Mouse (Mus musculus) hindbrain, embryonic 11.5 days (tissue): ENCODE results near the gene Hyal5. TPM values are rescaled to one million over a fixed set of nuclear protein-coding genes. Genes with fewer than 3 reads are reported as not detected.

ENCODE experiments used
- ATAC-seq: fragments of 200-750 bp; cut with Nextera tagmentation; 2 replicates; pipeline ENCODE4 v1.8.0; 2017; ENCODE audit warnings: mild to moderate bottlenecking, moderate TSS enrichment, moderate library complexity; ENCODE audit not compliant: low FRiP score
- DNase-seq: peaks from one replicate; pipeline ENCODE4 v3.0.0-alpha.2; 2015; ENCODE audit warnings: low spot score
- H3K27ac ChIP-seq: fragments of 300-500 bp; sonication (generic); 2 replicates; pipeline ENCODE4 v1.5.1; 2014; ENCODE audit warnings: mild to moderate bottlenecking, low read depth, low read length
- H3K27me3 ChIP-seq: fragments of 300-500 bp; sonication (generic); 2 replicates; pipeline ENCODE4 v1.6.1; 2014; ENCODE audit warnings: mild to moderate bottlenecking, low read length, moderate library complexity, mixed read lengths; ENCODE audit not compliant: control insufficient read depth, insufficient read depth
- H3K36me3 ChIP-seq: fragments of 300-500 bp; sonication (generic); 2 replicates; pipeline ENCODE4 v1.6.1; 2014; ENCODE audit warnings: mild to moderate bottlenecking, low read length, moderate library complexity, mixed read lengths; ENCODE audit not compliant: control insufficient read depth, insufficient read depth
- H3K4me1 ChIP-seq: fragments of 300-500 bp; sonication (generic); replicated peaks from 2 replicates; pipeline ENCODE4 v1.6.1; 2014; ENCODE audit warnings: low read length, mixed read lengths; ENCODE audit not compliant: control insufficient read depth, insufficient read depth
- H3K4me2 ChIP-seq: fragments of 300-500 bp; sonication (generic); replicated peaks from 2 replicates; pipeline ENCODE4 v1.6.1; 2014; ENCODE audit warnings: mild to moderate bottlenecking, low read depth, low read length
- H3K4me3 ChIP-seq: fragments of 300-500 bp; sonication (generic); 2 replicates; pipeline ENCODE4 v1.5.1; 2014; ENCODE audit warnings: low read depth, low read length
- H3K9ac ChIP-seq: fragments of 300-500 bp; sonication (generic); 2 replicates; pipeline ENCODE4 v1.6.1; 2014; ENCODE audit warnings: low read depth, low read length
- H3K9me3 ChIP-seq: fragments of 300-500 bp; sonication (generic); 2 replicates; pipeline ENCODE4 v1.6.1; 2016; ENCODE audit warnings: low read length; ENCODE audit not compliant: control insufficient read depth
- WGBS: fragments of 180-500 bp; shearing (Covaris S2); extraction: QIAGEN DNeasy Blood & Tissue Kit; methylation state at CpG from one replicate; pipeline ENCODE4 v1.1.7; 2014; 5-methylcytosine and 5-hydroxymethylcytosine counted together
- polyA plus RNA-seq: library from polyadenylated mRNA; unstranded; fragments of >200 nt; fragmentation: Nextera tagmentation; extraction: Ambion mirVana; gene quantifications from 2 replicates; pipeline ENCODE4 v1.2.1, GENCODE M21; 2014

Gene Hyal5
- not detected in 2 replicates for polyA plus RNA-seq

- Histone ChIP-seq H3K4me1 (no peaks in the 10 kb centered on the region), H3K4me3 (no peak within 1 kb of the TSS), H3K9ac (no peak within 1 kb of the TSS), H3K9me3 (no peaks in the 10 kb centered on the region), H3K4me2 (no peak within 1 kb of the TSS), H3K36me3 (no peaks in the 10 kb centered on the region), H3K27ac (no peak within 1 kb of the TSS), H3K27me3 (no peaks in the 10 kb centered on the region)
- ATAC-seq (no peak), DNase-seq (no peak)
Measured at GRCm38 (mm10) chr6:24857697-24858096, at the start of gene Hyal5. Gene Hyal5, plus strand, starts transcription at chr6:24857997.

- no peak overlapping the region for H3K4me3 ChIP-seq
- H3K9ac ChIP-seq = no peak overlapping the region
- ATAC-seq = no peak
- no peaks in the 10 kb centered on the region for H3K9me3 ChIP-seq
- H3K36me3 ChIP-seq = no peaks in the 10 kb centered on the region
- no peaks in the 10 kb centered on the region for H3K27me3 ChIP-seq
- 55% methylated on average over 2 of the region's 2 CpGs for WGBS
- no peaks in the 10 kb centered on the region for H3K4me1 ChIP-seq
- peak; percentile 1 for DNase-seq
- no peak overlapping the region for H3K27ac ChIP-seq
- H3K4me2 ChIP-seq = no peak overlapping the region
Measured at GRCm38 (mm10) chr6:24822070-24822469, 35.7 kb upstream of the Hyal5 start.

DNA sequence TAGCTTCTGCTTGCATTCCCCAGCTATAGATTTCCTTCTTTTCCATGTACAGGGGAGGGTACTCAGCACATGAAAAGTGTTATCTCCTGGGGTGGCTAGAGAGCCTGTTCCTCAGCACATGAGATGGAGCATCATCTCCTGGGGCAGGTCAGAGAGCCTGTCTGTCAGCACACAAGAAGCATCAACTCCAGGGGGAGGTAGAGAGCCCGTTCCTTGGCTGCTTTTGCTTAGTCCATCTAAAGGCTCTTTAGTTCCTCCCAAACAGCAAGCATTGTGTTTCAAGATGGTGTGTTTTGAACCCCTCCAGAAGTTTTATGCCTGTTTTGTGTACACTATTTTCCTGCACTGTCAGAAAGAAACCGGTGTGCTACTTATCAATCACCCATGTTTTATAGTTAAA lies 2.5 kb downstream of the Hyal5 start:
- Histone ChIP-seq H3K27me3 (no peaks in the 10 kb centered on the region), H3K36me3 (no peaks in the 10 kb centered on the region), H3K4me1 (no peaks in the 10 kb centered on the region), H3K4me3 (no peak overlapping the region), H3K9me3 (no peaks in the 10 kb centered on the region), H3K4me2 (no peak overlapping the region), H3K9ac (no peak overlapping the region), H3K27ac (no peak overlapping the region)
- ATAC-seq = no peak
- WGBS = 42% methylated on average over 2 of the region's 2 CpGs
- peak; percentile 5 for DNase-seq

DNA sequence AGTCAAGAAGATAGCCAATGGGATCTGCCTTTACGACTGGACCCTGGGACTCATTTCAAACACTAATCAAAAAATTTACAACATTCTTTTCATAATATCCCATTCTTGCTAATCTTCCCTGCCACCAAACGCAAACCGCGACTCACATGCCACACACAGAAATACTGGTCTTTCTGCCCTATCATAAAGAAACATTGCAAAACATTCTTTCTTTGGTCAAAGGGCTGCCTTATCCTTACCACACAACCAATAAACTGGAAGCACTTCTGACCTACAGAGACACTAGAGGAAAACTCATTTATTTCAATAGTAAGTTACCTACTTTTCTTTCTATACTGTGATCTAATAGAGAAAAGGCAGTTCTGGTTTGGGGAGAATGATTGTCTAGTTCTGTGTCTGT lies 5.9 kb downstream of the Hyal5 start:
- no peak overlapping the region for H3K4me2 ChIP-seq
- DNase-seq = no peak
- H3K27me3 ChIP-seq = no peaks in the 10 kb centered on the region
- H3K9ac ChIP-seq = no peak overlapping the region
- no peaks in the 10 kb centered on the region for H3K36me3 ChIP-seq
- no peaks in the 10 kb centered on the region for H3K9me3 ChIP-seq
- no peak overlapping the region for H3K4me3 ChIP-seq
- ATAC-seq = no peak
- no peak overlapping the region for H3K27ac ChIP-seq
- 96% methylated on average over 4 of the region's 4 CpGs for WGBS
- no peaks in the 10 kb centered on the region for H3K4me1 ChIP-seq

DNA sequence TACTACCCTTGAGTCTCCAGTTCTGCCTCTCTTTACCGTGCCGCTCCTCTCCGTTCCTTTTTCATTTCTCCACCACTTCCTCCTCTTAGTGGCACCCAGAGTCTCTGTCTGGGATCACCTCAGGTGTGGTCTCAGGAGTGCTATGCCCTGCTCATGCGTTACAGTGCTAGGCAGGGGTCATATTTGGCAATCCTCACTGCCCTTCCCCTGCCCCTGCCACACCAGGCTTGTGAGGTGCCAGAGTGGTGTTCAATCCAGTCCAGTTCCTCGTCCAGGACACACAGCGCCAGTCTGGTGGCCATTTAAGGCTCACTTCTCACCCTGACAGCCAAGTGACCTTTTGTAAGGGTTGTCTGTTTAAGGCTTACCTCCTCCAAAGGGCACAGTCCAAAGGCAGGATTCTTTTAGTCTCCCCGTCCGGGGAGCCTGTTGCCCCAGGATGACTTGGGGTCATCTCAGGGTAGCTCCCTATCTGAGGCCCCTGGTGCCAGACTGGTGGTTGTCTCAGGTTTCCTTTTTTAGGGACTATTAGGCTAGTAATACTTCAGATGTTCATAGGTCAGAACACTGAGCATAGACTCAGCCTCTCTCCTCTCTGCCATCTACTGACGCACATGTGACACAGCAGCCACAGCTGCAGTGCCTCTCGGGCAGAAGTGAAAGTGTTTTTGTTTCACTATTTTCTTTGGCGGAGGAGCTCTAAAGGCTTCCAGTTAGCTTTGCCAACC lies 36.5 kb downstream of the Hyal5 start:
- no peaks in the 10 kb centered on the region for H3K9me3 ChIP-seq
- 75% methylated on average over 11 of the region's 11 CpGs for WGBS
- no peak overlapping the region for H3K4me2 ChIP-seq
- H3K4me1 ChIP-seq = no peaks in the 10 kb centered on the region
- no peak overlapping the region for H3K9ac ChIP-seq
- peak; percentile 15 for DNase-seq
- no peak overlapping the region for H3K27ac ChIP-seq
- ATAC-seq = peak; percentile 79
- no peak overlapping the region for H3K4me3 ChIP-seq
- no peaks in the 10 kb centered on the region for H3K27me3 ChIP-seq
- no peaks in the 10 kb centered on the region for H3K36me3 ChIP-seq

DNA sequence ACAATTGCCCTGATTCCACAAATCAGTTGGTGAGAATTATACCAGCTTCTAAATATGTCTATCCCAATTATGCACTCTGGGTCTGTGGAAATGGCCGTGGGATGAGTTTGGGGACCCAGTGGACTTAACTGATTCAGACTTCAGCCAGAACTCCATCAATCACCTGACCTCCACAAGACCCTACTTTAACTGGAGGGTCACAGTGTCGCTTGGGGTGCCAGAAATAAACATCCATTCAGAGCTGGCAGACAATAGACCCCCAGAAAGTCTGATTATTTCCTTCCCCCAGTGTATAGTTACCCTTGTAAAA lies 37.0 kb downstream of the Hyal5 start:
- Histone ChIP-seq H3K9me3 (no peaks in the 10 kb centered on the region), H3K4me2 (no peak overlapping the region), H3K4me1 (no peaks in the 10 kb centered on the region), H3K9ac (no peak overlapping the region), H3K4me3 (no peak overlapping the region), H3K27ac (no peak overlapping the region), H3K27me3 (no peaks in the 10 kb centered on the region), H3K36me3 (no peaks in the 10 kb centered on the region)
- ATAC-seq (peak; percentile 6; the same call in 1 of the 2 replicates), DNase-seq (no peak)
- WGBS = 29% methylated on average over 2 of the region's 2 CpGs

- Histone ChIP-seq H3K36me3 (no peaks in the 10 kb centered on the region), H3K4me2 (no peak overlapping the region), H3K9ac (no peak overlapping the region), H3K27ac (no peak overlapping the region), H3K4me3 (no peak overlapping the region), H3K27me3 (no peaks in the 10 kb centered on the region), H3K4me1 (no peaks in the 10 kb centered on the region), H3K9me3 (no peaks in the 10 kb centered on the region)
- DNase-seq = no peak
- WGBS = 81% methylated on average over 3 of the region's 3 CpGs
- no peak for ATAC-seq
Measured at GRCm38 (mm10) chr6:24905101-24905500, 47.3 kb downstream of the Hyal5 start.

GRCm38 (mm10) chr6:24907824-24908223 lies 50.0 kb downstream of the Hyal5 start:
- Histone ChIP-seq H3K27me3 (no peaks in the 10 kb centered on the region), H3K9me3 (no peaks in the 10 kb centered on the region), H3K4me2 (no peak overlapping the region), H3K27ac (no peak overlapping the region), H3K4me1 (no peaks in the 10 kb centered on the region), H3K36me3 (no peaks in the 10 kb centered on the region), H3K9ac (no peak overlapping the region), H3K4me3 (no peak overlapping the region)
- no peak for DNase-seq
- 89% methylated on average over 2 of the region's 2 CpGs for WGBS
- ATAC-seq = no peak

GRCm38 (mm10) chr6:24910016-24910727 lies 52.4 kb downstream of the Hyal5 start:
- no peaks in the 10 kb centered on the region for H3K4me1 ChIP-seq
- WGBS = 68% methylated on average over 2 of the region's 2 CpGs
- no peak overlapping the region for H3K27ac ChIP-seq
- DNase-seq (no peak), ATAC-seq (no peak)
- no peak overlapping the region for H3K4me3 ChIP-seq
- no peaks in the 10 kb centered on the region for H3K27me3 ChIP-seq
- no peak overlapping the region for H3K4me2 ChIP-seq
- H3K36me3 ChIP-seq = no peaks in the 10 kb centered on the region
- no peaks in the 10 kb centered on the region for H3K9me3 ChIP-seq
- no peak overlapping the region for H3K9ac ChIP-seq
